Mouse (Mus musculus) adrenal gland (tissue): ENCODE measurements around the gene Gm21964.

Source experiments
- intact Hi-C: fragments of 180-260 bp; cut with DNase I; formaldehyde crosslinking; loops from one replicate; pipeline ENCODE4 v1.15.1; 2025

Gm21964 gene

DNA sequence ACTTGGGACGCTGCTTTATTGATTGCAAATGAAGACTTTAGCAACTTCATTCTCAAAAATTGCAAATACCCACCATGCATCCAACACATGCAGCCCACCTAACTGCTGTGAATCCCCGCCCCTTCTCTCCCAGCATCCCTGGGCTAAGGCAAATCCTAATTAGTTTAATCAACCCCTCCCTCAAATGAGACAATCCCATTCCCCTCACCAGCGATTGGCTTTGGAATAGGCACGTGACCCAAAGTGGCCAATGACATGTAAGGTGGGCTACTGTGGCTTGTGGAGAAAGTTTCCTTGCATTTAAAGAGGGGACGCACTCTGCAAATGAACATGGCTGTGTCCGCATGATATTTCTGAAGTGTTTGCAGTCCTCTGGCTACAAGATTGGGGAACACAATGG is 51.9 kb downstream of the Gm21964 start:
- intact Hi-C loops = no loop called here
